Mouse (Mus musculus): Measurements from ENCODE around the gene 4930562C15Rik. TPM values are rescaled to one million over a fixed set of nuclear protein-coding genes. Genes with fewer than 3 reads are reported as not detected.

4930562C15Rik gene
- total RNA-seq, 2 experiments from 2014 or later: not detected

DNA sequence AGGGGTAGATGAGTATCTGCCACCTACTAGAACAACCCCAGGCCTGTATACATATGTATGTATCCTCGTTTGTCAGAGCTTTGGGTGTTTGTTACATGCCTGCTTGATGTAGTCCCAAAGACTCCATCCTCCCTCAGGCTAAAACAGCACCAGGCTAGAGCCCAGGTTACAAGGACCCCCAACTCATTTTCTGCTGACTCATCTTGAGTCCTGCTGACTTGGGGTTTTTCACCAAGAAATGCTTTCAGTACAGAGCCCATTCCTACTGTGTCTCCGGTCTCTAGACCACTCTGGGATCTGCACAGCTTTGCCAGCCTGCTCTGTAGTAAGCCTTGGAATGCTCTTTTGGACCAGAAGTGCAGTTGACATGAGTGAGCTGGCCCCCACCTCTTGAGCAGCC is 81.4 kb downstream of the 4930562C15Rik start:
- no peak for DNase-seq

Other genes starting within 250 kb of the 4930562C15Rik start
- gene Glis2, start 240.7 kb upstream of the 4930562C15Rik start, total RNA-seq (2021): 1 to 10 TPM; 7.0 to 7.1 TPM
- 10 to 100 TPM; 87.2 to 90.6 TPM for gene Pam16, start 210.4 kb upstream of the 4930562C15Rik start, total RNA-seq (2021)
- gene Vasn, start 195.5 kb upstream of the 4930562C15Rik start, total RNA-seq (2021): 1 to 10 TPM; 4.6 to 4.8 TPM
- 10 to 100 TPM; 91.1 to 93.8 TPM for gene Dnaja3, start 195.4 kb upstream of the 4930562C15Rik start, total RNA-seq (2021)
- 10 to 100 TPM; 12.9 to 19.0 TPM for gene Coro7, start 155.6 kb upstream of the 4930562C15Rik start, total RNA-seq (2021)
- gene Nmral1, start 116.1 kb upstream of the 4930562C15Rik start, total RNA-seq (2021): 1 to 10 TPM; 1.7 to 3.8 TPM
- 10 to 100 TPM; 31.3 to 34.5 TPM for gene Hmox2, start 109.1 kb upstream of the 4930562C15Rik start, total RNA-seq (2021)
- gene Cdip1, start 45.1 kb upstream of the 4930562C15Rik start, total RNA-seq (2021): 10 to 100 TPM; 70.1 to 76.9 TPM
- gene Ubald1, start 44.9 kb downstream of the 4930562C15Rik start, total RNA-seq (2021): 10 to 100 TPM; 26.1 to 27.0 TPM
- 10 to 100 TPM; 51.5 to 55.2 TPM for gene Mgrn1, start 50.8 kb downstream of the 4930562C15Rik start, total RNA-seq (2021)
- gene Nudt16l1, start 103.3 kb downstream of the 4930562C15Rik start, total RNA-seq (2021): 10 to 100 TPM; 11.2 to 18.2 TPM
- gene Anks3, start 128.8 kb downstream of the 4930562C15Rik start, total RNA-seq (2021): 10 to 100 TPM; 11.1 to 12.0 TPM
- gene Sept12, start 162.4 kb downstream of the 4930562C15Rik start, total RNA-seq (2021): not detected
- not detected for gene Smim22, start 171.9 kb downstream of the 4930562C15Rik start, total RNA-seq (2021)
- gene Rogdi, start 178.1 kb downstream of the 4930562C15Rik start, total RNA-seq (2021): 1 to 10 TPM; 7.8 to 9.3 TPM
- gene Glyr1, start 214.4 kb downstream of the 4930562C15Rik start, total RNA-seq (2021): 10 to 100 TPM; 31.2 to 31.8 TPM
- gene Ubn1, start 214.6 kb downstream of the 4930562C15Rik start, total RNA-seq (2021): 10 to 100 TPM; 21.5 to 23.4 TPM

Data from gastrocnemius, postnatal 25 days (tissue).